Mouse (Mus musculus): ENCODE measurements around the gene B9d2. TPM values are rescaled to one million over a fixed set of nuclear protein-coding genes. Genes with fewer than 3 reads are reported as not detected.
A peak's percentile ranks its signal among the peaks of the same experiment; 100 is the strongest.

Gene B9d2
- total RNA-seq, 2 experiments from 2014 or later: 10.2 to 10.8 TPM

DNA sequence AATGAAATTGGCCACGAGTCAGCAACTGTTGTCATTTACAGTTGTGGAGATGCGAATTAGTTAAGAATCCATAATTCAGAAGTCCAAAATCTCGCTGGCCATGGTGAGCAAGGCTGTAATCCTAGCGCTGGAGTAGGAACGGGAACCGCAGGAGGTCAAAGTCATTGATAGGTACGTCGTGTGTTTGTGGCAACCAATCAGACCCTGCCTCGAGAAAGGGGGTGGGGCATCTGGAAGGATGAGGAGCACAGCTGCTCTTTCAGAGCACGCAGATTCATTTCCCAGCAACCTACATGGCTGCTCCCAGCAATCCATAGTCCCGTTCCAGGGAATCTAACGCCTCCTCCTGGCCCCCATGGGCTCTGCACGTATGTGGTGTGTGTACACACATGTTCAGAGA lies 19.3 kb downstream of the B9d2 start:
- no peak for DNase-seq
- intact Hi-C loops (cut with DNase I): loop anchor here (1.0 kb wide), 1 partner anchor 11 kb away; no protein-coding TSS in a partner anchor

DNA sequence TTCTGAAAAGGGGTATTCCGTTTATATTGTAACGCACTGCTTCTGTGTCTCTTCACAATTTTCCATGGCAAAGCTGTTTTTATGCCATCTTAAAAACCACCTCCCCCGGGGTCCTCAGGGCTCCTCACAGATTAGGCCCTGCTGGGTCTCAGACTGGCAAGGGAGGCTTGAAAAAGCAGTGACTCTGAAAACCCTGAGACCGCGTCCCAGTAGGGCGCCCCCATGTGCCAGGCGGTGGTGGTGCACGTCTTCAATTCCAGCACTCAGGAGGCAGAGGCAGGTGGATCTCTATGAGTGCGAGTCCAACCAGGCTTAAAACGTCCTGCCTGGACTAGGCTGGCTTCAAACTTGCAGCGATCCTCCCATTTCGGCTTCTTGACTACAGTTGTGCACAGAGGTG lies 20.2 kb downstream of the B9d2 start:
- DNase-seq: no peak
- intact Hi-C loops (cut with DNase I): no loop called here

DNA sequence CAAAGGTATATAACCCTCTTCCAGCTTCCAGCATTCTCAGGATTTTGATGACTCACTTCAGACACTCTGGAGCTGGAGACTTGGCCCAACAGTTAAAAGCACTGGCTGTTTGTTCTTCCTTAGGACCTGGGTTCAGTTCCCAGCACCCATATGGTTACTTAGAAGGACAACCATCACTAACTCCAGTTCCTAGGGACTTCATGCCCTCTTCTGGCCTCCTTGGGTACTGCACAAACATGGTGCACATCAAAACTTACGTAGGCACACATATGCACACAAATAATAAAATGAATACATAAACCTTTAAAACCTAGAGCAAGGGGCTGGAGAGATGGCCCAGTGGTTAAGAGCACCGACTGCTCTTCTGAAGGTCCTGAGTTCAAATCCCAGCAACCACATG lies 21.8 kb downstream of the B9d2 start:
- intact Hi-C loops (cut with DNase I): no loop called here
- no peak for DNase-seq

DNA sequence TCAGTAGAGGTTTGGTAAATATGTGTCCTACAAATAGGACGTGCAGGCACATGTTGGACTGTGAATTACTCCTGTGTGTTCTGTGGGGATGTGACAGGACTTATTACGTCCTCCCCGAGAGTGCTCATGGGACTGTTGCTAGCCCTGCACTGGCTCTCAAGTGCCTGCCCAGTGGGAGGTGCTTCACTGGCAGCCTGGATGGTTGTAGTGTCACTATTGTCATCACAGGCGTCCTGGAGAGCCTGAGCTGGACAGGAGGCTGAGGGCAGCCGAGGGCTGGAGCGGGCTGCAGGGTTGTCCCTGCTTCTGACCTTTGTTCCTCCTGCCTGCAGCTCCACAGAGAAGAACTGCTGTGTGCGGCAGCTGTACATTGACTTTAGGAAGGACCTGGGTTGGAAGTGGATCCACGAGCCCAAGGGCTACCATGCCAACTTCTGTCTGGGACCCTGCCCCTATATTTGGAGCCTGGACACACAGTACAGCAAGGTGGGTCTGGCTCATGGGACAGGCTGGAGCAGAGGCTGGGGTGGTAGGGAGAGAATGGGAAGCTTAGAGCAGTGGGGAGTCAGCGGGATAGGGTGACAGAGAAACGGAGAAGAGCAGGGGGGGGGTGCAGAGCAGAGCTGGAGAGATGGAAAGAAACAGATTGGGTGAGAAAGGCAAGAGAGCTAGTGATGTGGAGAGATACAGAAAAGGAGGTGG lies 23.4 kb downstream of the B9d2 start:
- peak in 1 of 2 experiments; percentile 33 for DNase-seq
- intact Hi-C loops (cut with DNase I): no loop called here

DNA sequence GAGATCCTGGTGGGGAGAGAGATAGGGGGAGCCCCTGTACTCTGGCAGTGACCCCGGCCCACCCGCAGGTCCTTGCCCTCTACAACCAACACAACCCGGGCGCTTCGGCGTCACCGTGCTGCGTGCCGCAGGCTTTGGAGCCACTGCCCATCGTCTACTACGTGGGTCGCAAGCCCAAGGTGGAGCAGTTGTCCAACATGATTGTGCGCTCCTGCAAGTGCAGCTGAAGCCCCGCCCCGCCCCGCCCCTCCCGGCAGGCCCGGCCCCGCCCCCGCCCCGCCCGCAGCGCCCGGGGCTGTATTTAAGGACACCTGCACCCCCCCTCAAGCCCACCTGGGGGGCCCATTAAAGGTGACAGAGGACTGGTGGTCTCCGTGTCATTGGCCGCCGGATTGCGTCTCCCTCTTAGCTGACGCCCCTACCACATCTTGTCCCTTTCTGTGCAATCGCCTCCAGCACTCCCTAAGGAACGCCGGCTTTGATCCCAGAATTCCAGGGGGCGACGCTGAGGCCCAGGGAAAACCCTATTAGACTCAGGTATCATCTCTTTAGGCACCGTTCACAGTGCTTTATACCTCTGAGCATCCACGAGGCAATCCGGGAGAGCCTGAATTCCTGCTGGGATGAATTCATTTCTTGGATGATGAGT lies 24.3 kb downstream of the B9d2 start:
- intact Hi-C loops (cut with DNase I): no loop called here
- DNase-seq: no peak

DNA sequence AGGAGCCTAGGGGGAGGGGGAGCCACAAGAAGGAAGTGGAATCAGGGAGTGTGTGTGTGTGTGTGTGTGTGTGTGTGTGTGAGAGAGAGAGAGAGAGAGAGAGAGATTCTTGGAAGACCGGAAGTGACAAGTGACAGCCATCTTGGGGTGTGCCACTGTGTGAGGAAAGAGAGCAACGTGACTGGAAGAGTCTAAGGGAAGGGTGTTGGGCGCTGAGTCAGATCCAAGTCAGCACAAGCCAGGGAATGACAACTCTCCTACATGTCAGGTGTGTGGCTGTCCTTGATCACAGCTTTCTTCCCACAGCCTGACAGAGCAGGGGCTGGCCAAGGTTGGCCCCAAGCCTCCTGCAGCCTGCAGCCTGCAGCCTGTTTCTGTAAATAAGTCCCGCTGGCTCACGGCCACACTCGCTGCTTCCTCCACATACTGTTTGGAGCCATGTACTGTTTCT lies 25.2 kb downstream of the B9d2 start:
- peak; percentile 49 to 59 for DNase-seq
- intact Hi-C loops (cut with DNase I): loop anchor here (1.0 kb wide), 1 partner anchor 17 kb away; no protein-coding TSS in a partner anchor

DNA sequence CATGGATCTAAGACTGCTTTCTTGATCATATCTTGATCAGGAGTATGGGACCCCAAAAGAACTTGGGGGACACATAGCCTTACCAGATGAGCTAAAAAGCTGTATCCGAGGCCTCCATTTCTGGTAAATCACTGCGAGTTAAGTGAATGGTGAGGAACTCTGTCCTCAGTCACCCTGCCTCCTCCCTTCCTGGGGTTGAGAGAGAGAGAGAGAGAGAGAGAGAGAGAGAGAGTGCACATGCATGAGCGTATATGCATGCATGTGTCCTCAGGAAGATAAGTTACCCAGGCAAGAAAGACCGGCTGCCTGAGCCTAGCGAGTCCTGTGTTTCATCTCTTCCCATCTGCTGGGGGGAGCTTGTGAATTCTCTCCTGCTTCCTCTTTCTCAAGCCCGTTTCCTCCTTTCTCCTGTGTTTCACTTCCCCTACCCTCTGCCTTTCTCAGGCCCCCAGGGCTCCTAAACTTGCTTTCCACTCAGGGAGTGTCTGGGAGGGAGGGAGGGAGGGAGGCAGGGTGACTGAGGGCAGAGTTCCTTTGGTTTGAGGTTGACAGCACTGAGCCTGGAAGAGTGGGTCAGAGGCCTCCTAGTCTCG lies 26.1 kb downstream of the B9d2 start:
- DNase-seq: no peak
- intact Hi-C loops (cut with DNase I): loop anchor here (1.0 kb wide), 1 partner anchor 17 kb away; no protein-coding TSS in a partner anchor

DNA sequence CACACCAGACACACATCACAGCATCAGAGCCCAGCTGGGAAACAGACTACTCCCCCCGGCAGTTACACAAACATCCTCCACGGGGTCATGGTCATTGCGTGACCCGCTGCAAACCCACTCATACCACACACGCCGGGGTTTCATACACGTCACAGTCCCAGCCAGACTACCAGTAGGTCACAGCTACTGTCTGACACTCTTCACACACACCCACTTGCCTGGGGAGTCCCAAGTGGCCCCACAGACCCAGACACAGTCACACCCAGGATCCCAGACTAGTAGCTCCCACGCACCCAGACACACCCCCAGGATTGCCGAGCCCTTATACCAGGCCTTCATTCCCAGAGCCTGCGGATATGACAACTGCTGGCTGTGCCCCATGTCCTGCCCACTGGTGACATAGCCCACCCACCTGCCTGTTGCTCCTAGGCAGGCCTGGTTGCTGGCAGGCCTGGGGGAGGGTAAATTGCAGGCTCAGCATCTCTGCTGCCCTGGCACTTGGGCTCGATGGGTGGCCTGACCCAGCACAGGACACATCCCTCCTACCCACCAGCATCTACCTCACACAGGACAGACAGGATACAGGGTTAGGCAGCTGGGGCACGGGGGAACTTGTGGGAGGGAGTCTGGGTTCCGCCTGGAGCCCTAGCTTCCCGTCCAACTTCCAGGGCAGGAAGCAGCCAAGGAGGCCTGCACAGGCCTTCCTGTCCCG lies 27.2 kb downstream of the B9d2 start:
- intact Hi-C loops (cut with DNase I): no loop called here
- DNase-seq: peak; percentile 63 to 71

DNA sequence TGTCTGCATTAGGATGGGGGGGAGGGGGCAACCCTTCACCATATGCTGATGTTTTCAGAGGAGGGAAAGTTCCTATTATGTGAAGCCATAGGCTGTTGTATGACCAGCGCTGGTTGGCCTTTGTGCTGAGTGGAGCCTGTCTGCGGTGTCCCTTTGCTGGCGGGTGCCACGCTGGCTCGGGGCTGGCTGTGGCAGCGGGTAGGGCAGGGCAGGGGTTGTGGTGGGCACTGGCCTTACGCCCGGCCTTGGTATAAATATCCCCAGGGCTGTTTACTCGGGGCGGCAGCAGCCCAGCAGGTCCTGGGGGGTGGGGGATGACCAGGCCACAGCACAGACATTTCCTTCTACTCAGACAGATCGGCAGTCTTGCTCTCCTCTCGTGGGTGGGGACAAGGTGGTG lies 29.4 kb downstream of the B9d2 start:
- DNase-seq: peak in 1 of 2 experiments; percentile 51
- intact Hi-C loops (cut with DNase I): no loop called here

DNA sequence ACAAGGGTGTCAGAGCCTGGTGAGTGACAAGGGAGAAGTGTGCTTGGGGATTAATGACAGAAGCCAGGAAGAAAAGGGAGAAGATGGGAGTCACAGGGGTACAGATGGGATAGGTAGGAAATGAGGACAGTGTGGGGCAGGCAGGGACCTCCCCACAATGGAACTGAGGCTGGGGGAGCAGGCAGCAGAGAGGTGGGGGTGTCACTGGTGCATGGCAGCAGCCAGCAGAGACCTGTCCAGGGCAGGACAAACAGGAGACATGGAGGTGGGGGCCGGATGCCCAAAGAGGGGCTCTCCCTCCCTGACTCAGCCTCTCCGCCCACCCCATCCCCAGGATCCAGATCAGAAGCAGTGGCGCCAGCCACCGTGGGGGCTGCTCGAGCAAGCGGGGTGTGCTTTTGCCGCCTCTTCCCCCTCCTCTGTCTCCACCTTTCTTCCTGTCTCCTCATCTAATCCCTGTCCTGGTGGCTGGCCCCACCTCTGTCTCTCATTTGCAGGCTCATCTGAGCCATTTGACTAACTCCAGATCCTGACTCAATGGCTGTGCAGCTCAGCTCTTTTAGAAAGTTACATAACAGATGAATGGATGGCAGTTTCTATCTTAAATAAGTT lies 30.0 kb downstream of the B9d2 start:
- DNase-seq: peak in 1 of 2 experiments; percentile 33
- intact Hi-C loops (cut with DNase I): loop anchor here (1.0 kb wide), 1 partner anchor 11 kb away; no protein-coding TSS in a partner anchor

DNA sequence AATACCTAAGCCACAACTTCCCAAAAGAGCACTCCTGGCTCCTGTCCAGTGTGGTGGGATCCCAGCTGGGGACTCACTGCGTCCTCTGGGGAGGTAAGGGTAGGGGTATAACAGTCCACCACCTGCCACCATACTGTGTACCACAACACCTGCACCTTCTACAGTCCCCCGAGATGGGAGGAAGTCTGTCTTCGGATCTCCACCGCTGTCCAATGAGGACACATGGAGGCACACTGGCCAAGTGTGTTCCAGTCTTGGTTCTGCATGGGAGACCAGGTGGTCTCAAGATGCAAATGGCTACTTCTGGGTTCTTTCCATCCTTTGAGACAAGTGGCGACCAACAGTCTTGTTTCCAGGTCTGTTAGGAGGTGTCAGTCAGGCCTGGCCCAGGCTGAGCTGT lies 30.6 kb downstream of the B9d2 start:
- DNase-seq: no peak

DNA sequence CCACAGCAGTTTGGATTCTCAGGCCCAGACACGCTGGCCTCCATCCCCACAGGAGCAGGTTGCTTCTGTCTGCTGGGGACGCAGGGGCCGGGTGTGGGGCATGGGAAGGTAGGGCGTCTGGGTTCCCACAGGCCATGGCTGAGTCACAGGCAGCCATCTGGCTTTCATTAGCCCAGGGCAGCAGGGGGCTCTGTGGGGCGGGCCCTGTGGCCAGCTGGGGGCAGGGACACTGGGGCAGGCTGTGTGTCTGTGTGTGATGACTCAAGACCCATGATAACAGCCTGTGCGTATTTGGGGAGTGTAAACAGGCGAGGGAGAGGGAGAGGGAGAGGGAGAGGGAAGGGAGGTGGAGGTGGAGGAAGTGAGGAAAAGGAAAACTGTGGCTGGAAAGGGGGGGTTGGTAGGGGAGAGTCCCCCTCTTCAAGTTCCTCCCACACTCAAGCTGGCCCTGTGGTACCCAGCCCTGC lies 31.2 kb downstream of the B9d2 start:
- intact Hi-C loops (cut with DNase I): loop anchor here (1.0 kb wide), 1 partner anchor 12 kb away; no protein-coding TSS in a partner anchor
- peak; percentile 61 to 69 for DNase-seq

More for the DNA sequence above, 30.6 kb downstream of the B9d2 start:
- intact Hi-C loops (cut with DNase I): loop anchor here (1.0 kb wide), 1 partner anchor 12 kb away; no protein-coding TSS in a partner anchor

DNA sequence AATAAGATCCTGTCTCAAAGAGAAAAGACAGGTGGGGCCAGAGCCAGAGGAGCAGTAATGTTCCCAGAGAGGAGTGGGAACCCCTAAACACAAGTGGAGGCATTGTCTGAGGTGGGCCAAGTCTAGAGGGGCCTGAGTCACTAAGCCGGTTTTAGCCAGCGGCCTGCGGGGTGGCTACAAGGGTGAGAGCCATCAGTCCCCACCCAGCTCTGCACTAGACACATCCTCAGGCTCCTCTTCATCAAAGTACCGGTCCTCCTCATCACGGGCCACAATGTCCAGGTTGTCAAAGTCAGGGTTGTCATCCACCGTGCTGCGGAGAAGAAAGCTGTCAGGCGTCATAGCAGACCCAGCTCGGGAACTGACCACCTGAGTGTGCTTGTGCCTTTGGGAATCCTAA lies 32.2 kb downstream of the B9d2 start:
- intact Hi-C loops (cut with DNase I): no loop called here
- DNase-seq: no peak

DNA sequence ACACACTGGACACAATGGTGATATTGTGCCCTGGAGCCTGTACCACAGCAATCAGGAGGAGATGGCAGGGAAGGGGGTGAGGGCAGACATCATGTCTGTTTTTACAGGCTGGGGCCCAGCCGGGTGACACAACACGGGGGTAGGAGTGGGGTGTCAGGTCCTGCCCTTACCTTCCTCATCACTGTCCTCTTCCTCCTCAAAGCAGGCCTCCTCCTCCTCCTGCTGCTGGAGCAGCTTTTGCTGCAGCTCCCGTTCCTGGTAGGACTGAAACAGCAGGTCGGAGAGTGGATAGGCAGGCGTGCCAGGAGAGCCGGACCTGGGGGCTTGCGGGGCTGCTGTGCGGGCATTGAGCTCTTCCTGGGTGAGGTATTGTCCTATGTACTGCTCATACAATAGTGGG lies 34.0 kb downstream of the B9d2 start:
- intact Hi-C loops (cut with DNase I): no loop called here
- DNase-seq: no peak

DNA sequence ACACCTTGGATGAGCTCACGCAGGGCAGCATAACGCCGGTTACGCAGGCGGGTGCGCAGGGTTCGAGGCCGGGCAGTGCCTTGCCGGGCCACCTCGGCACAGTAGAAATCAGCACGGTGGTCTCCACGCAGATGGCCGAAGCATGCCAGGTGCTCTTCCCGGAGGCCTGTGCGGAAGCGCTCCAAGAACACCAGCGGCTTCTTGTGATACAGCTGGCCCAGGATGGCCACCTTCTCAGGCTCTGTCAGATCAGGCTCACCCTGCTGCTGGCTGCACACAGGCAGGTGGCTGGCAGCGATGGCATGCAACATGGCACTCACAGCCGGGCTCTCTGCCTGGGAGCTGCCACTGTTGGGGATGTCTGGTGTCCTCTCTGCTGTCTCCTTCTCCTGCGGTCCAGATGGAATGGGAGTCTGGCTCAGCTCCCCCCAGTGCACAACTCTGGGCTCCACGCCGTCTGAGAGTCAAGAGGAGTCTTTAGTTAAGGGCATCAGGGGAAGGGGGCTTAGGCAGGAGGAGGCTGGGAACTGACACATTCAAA lies 35.2 kb downstream of the B9d2 start:
- no peak for DNase-seq
- intact Hi-C loops (cut with DNase I): no loop called here

DNA sequence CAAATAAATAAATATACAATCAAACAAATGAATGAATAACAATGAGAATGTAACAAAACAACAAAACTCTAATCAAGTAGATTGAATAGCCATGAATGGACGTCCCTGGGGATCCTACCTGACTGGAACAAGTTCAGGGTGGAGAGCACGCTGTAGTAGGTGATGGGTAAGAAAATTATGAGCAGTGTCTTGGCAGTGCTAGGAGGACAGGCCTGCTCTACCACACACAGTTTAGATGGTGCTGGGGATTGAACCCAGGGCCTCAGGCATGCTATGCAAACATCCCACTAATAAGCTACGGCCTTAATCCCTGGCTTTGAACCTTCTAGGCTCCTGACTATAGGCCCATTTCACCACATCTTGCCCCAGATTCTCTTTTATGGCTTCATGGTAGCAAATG lies 36.9 kb downstream of the B9d2 start:
- intact Hi-C loops (cut with DNase I): no loop called here
- no peak for DNase-seq

DNA sequence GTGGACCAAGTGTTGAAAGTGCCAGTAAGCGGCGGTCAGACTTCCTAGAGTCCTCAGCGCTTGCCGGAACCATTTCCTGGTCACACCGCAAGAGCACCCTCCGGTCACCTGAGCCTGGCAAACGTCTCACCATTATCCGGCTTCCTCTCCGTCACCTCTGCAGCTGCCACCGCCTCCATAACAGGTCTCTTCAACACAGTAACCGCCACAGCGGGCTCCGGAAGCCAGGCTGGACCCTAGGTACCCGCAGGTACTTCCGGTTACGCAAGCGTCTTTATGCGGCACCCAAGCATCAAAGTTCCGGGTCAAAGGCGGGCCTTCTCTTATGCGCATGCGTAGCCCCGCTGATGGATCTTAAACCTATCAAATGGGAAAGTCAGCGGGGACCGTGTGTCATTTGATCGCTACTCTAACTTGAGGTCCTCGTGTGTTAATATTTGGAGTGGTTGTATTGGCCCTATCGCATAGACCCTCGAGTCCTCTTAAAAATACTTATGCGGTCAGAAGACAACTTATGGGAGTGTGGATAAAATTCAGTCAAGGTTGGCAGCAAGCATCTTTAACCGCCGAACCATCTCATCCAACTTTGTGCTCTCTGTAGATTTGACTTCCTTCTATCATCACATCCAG lies 38.3 kb downstream of the B9d2 start, which contains the start of gene Ccdc97:
Gene Ccdc97 (minus strand): TSS at position 301 of the 630 bp plus-strand sequence.
- intact Hi-C loops (cut with DNase I): loop anchor here (1.0 kb wide), 1 partner anchor 32 kb away; the partner anchor contains the start of gene Tgfb1
- DNase-seq: peak; percentile 92 to 94

DNA sequence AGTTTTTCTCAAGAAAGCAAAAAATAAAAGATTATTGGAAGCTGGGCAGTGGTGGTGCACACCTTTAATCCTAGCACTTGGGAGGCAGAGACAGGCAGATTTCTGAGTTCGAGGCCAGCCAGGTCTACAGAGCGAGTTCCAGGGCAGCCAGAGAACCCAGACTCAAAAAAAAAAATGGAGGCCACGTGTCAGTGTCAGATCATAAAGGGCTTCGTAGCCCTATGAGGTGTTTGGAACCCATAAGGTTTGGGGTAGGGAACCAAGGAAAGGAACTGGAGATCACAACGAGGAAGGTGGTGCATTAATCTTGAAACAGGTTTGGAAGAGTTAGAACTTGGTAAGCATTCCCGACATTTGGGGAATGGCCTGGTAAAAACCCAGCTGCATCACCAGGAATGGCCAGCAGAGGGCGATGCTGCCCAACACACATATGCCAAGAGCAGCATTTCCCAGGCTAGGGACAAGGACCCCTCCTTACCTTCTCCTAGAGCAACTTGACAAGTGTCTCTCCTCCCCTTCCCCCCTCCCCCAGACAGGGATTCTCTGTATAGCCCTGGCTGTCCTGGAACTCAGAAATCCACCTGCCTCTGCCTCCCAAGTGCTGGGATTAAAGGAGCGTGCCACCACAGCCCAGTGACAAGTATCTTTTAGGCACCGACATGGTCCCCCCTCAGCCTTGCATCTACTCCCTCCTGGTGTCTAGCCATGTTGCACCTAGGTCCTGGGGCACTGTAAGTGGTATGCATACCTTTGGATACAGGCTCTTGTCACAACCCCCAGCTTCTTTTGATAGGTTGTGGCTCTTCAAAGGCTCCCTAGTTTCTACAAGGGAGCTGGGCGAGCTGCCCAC lies 39.4 kb downstream of the B9d2 start:
- DNase-seq: peak; percentile 85 to 92
- intact Hi-C loops (cut with DNase I): loop anchor here (1.0 to 2.0 kb wide), 2 partner anchors 33 to 85 kb away; no protein-coding TSS in a partner anchor
